Mouse (Mus musculus) forebrain, embryonic 14.5 days (tissue): ENCODE measurements around the gene Itih1. TPM values are rescaled to one million over a fixed set of nuclear protein-coding genes. Genes with fewer than 3 reads are reported as not detected.

Experiments used
- ATAC-seq: fragments of 200-750 bp; cut with Nextera tagmentation; 2 replicates; pipeline ENCODE4 v1.8.0; 2017; ENCODE audit warnings: mild to moderate bottlenecking, moderate library complexity
- DNase-seq: peaks from one replicate; pipeline ENCODE4 v3.0.0-alpha.2; 2015; ENCODE audit warnings: low spot score
- H3K27ac ChIP-seq: fragments of 300-500 bp; sonication (generic); 2 replicates; pipeline ENCODE4 v1.5.1; 2014; ENCODE audit warnings: low read depth, mild to moderate bottlenecking, control low read depth, low read length, moderate library complexity
- H3K27me3 ChIP-seq: fragments of 300-500 bp; sonication (generic); replicated peaks from 2 replicates; pipeline ENCODE4 v1.6.1; 2014; ENCODE audit warnings: low read length, control low read depth, mixed read lengths; ENCODE audit not compliant: control insufficient read depth, insufficient read depth
- H3K36me3 ChIP-seq: fragments of 300-500 bp; sonication (generic); 2 replicates; pipeline ENCODE4 v1.6.1; 2014; ENCODE audit warnings: low read length, control low read depth; ENCODE audit not compliant: control insufficient read depth, insufficient read depth
- H3K4me1 ChIP-seq: fragments of 300-500 bp; sonication (generic); 2 replicates; pipeline ENCODE4 v1.6.1; 2014; ENCODE audit warnings: antibody characterized with exemption, low read length, control low read depth; ENCODE audit not compliant: control insufficient read depth, insufficient read depth
- H3K4me2 ChIP-seq: fragments of 300-500 bp; sonication (generic); 2 replicates; pipeline ENCODE4 v1.6.1; 2014; ENCODE audit warnings: mild to moderate bottlenecking, control low read depth, low read length
- H3K4me3 ChIP-seq: fragments of 300-500 bp; sonication (generic); 2 replicates; pipeline ENCODE4 v1.5.1; 2014; ENCODE audit warnings: low read depth, low read length, control low read depth
- H3K9ac ChIP-seq: fragments of 300-500 bp; sonication (generic); 2 replicates; pipeline ENCODE4 v1.6.1; 2014; ENCODE audit warnings: mild to moderate bottlenecking, low read length, control low read depth, moderate library complexity
- H3K9me3 ChIP-seq: fragments of 300-500 bp; sonication (generic); replicated peaks from 2 replicates; pipeline ENCODE4 v1.6.1; 2016; ENCODE audit warnings: low read length, control low read depth, mixed read lengths; ENCODE audit not compliant: control insufficient read depth
- WGBS: fragments of 180-500 bp; shearing (Covaris S2); extraction: QIAGEN DNeasy Blood & Tissue Kit; methylation state at CpG from one replicate; pipeline ENCODE4 v1.1.7; 2014; 5-methylcytosine and 5-hydroxymethylcytosine counted together
- polyA plus RNA-seq: library from polyadenylated mRNA; unstranded; fragments of >200 nt; fragmentation: Nextera tagmentation; extraction: Ambion mirVana; gene quantifications from 2 replicates; pipeline ENCODE4 v1.2.1, GENCODE M21; 2014

Gene Itih1
- not detected in 2 replicates for polyA plus RNA-seq

DNA sequence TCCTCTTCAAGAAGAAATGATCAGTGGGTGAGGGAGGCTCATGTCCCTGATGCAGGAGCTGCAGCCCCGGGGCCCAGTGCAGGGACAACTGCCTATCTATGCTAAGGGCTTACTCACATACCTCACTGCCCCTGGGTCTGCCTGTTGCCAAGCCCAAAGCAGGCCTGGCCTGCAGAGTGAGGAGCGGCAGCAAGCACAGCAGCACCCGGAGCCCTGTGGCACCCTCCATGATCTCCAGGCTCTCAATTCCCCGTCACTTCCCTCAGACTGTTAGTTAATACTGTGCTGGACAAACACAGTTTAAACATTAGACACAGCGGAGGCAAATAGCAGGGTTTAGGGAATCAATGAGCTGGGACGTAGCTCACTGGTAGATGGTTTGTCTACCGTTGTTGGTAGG, at the start of gene Itih1:
Itih1 (minus strand) TSS at position 252 of the 400 bp plus-strand sequence.
- no peak for DNase-seq
- no peak within 1 kb of the TSS for H3K9ac ChIP-seq
- no peak within 1 kb of the TSS for H3K27ac ChIP-seq
- H3K4me3 ChIP-seq: no peak within 1 kb of the TSS
- H3K4me2 ChIP-seq: no peak within 1 kb of the TSS
- H3K9me3 ChIP-seq: no peaks in the 10 kb centered on the region
- H3K36me3 ChIP-seq: no peaks in the 10 kb centered on the region
- no peaks in the 10 kb centered on the region for H3K27me3 ChIP-seq
- no peak for ATAC-seq
- no peaks in the 10 kb centered on the region for H3K4me1 ChIP-seq
- WGBS: 85% methylated on average over 7 of the region's 7 CpGs

DNA sequence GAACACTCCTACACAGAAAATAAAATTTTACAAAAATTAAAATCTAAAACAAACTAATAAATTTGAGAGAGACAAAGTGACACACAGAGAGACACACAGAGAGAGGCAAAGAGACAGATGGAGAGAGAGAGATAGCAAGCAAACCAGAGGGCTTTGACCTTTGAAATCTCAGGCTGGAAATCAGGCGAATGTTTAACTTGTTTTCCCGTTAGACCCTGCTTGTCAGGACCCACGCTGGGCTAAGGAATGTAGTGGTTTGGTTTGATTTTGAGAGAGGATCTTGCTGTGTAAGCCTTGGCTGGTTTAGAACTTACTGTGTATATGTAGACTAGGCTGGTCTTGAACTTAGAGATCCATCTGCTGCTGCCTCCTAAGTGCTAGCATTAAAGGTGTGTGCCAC, 33.1 kb upstream of the Itih1 start:
- ATAC-seq (no peak), DNase-seq (no peak)
- H3K36me3 ChIP-seq: peaks cover 26% of the 10 kb centered on the region
- 84% methylated on average over 3 of the region's 3 CpGs for WGBS
- H3K27me3 ChIP-seq: no peaks in the 10 kb centered on the region
- no peak overlapping the region for H3K4me2 ChIP-seq
- no peak overlapping the region for H3K4me3 ChIP-seq
- no peak overlapping the region for H3K9ac ChIP-seq
- H3K27ac ChIP-seq: no peak overlapping the region
- no peaks in the 10 kb centered on the region for H3K4me1 ChIP-seq
- no peaks in the 10 kb centered on the region for H3K9me3 ChIP-seq

GRCm38 (mm10) chr14:30974204-30974603, 31.1 kb upstream of the Itih1 start:
- no peak overlapping the region for H3K4me3 ChIP-seq
- DNase-seq (peak; percentile 47), ATAC-seq (no peak)
- H3K4me2 ChIP-seq: no peak overlapping the region
- no peaks in the 10 kb centered on the region for H3K27me3 ChIP-seq
- H3K4me1 ChIP-seq: no peaks in the 10 kb centered on the region
- H3K9me3 ChIP-seq: no peaks in the 10 kb centered on the region
- WGBS: 53% methylated on average over 6 of the region's 6 CpGs
- H3K9ac ChIP-seq: no peak overlapping the region
- H3K27ac ChIP-seq: peak overlapping the region; percentile 11; the same call in 1 of the 2 replicates
- peaks cover 34% of the 10 kb centered on the region for H3K36me3 ChIP-seq

- H3K9me3 ChIP-seq: no peaks in the 10 kb centered on the region
- no peak overlapping the region for H3K4me3 ChIP-seq
- H3K36me3 ChIP-seq: peaks cover 27% of the 10 kb centered on the region
- no peak overlapping the region for H3K4me2 ChIP-seq
- WGBS: 85% methylated on average over 1 of the region's 1 CpGs
- DNase-seq (no peak), ATAC-seq (no peak)
- H3K9ac ChIP-seq: no peak overlapping the region
- no peak overlapping the region for H3K27ac ChIP-seq
- H3K4me1 ChIP-seq: no peaks in the 10 kb centered on the region
- no peaks in the 10 kb centered on the region for H3K27me3 ChIP-seq
Measured at GRCm38 (mm10) chr14:30960366-30960765, 17.3 kb upstream of the Itih1 start.

DNA sequence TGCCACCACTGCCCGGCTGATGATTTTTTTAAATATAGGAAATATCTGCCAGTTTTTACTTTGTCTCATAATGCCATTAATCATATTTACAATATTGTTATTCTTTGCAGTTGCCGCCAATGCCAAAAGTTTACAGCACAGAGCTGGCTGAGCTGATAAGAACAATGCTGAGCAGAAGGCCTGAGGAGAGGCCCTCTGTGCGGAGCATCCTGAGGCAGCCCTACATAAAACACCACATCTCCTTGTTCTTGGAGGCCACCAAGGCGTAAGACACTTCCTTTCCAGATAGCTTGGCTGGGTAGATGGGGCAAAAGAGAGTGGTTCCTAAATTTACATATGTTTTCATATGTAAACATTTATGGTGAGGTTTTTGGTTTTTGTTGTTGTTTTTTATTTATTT, 15.9 kb upstream of the Itih1 start:
- peaks cover 27% of the 10 kb centered on the region for H3K36me3 ChIP-seq
- WGBS: 95% methylated on average over 4 of the region's 4 CpGs
- no peaks in the 10 kb centered on the region for H3K27me3 ChIP-seq

GRCm38 (mm10) chr14:30958517-30958916, 15.4 kb upstream of the Itih1 start:
- no peak for DNase-seq
- Histone ChIP-seq H3K36me3 (peaks cover 31% of the 10 kb centered on the region), H3K9ac (no peak overlapping the region), H3K4me3 (no peak overlapping the region), H3K27ac (no peak overlapping the region), H3K4me1 (no peaks in the 10 kb centered on the region), H3K4me2 (no peak overlapping the region), H3K9me3 (no peaks in the 10 kb centered on the region), H3K27me3 (no peaks in the 10 kb centered on the region)
- WGBS: 69% methylated on average over 2 of the region's 2 CpGs
- ATAC-seq: no peak

More for the DNA sequence above, 15.9 kb upstream of the Itih1 start:
- H3K4me2 ChIP-seq: no peak overlapping the region
- no peaks in the 10 kb centered on the region for H3K4me1 ChIP-seq
- H3K27ac ChIP-seq: no peak overlapping the region
- no peaks in the 10 kb centered on the region for H3K9me3 ChIP-seq
- DNase-seq (no peak), ATAC-seq (no peak)
- no peak overlapping the region for H3K9ac ChIP-seq
- no peak overlapping the region for H3K4me3 ChIP-seq

DNA sequence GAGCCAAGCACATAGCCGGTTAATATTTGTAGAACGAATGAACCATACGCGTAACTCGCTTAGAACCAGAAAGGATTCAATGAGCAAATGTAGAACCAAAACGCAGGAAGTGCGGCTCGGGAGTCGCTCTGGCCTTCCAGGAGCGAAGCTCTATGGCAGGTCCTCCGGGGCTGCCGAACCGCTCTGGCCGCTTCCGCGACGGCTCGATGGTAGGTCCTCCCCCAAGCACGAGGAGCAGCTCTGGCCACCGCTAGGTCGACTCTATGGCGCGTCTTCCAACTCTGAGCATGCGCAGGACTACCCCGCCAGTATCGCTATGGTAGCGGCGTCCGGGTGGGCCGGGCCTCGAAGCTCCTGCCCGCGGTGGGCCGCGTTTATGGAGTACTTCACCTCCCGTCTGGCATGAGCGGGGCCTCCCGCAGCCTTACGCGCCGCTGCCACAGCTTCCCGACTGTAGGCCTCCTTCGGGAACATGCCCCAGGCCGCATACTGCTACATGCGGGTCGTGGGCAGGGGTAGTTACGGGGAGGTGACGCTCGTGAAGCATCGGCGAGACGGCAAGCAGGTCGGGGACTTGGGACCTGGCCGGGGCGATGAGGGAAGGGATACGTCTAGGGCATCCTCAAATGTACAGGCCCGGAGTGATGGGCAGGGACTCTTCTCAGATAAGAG, 8.2 kb upstream of the Itih1 start, which contains the start of gene Nek4:
Nek4 (plus strand) TSS at position 224 of the 672 bp plus-strand sequence.
- peaks cover 4% of the 10 kb centered on the region; the same call in 1 of the 2 replicates for H3K36me3 ChIP-seq
- H3K27me3 ChIP-seq: no peaks in the 10 kb centered on the region
- peak within 1 kb of the TSS; percentile 74 for H3K4me3 ChIP-seq
- H3K4me1 ChIP-seq: peaks cover 7% of the 10 kb centered on the region
- DNase-seq: peak; percentile 99
- peak within 1 kb of the TSS; percentile 83 for H3K9ac ChIP-seq
- WGBS: 0% methylated on average over 57 of the region's 57 CpGs
- no peaks in the 10 kb centered on the region for H3K9me3 ChIP-seq
- H3K27ac ChIP-seq: peak within 1 kb of the TSS; percentile 55; the same call in 1 of the 2 replicates
- peak; percentile 100 for ATAC-seq
- peak within 1 kb of the TSS; percentile 74 for H3K4me2 ChIP-seq

GRCm38 (mm10) chr14:30949986-30950385, 6.9 kb upstream of the Itih1 start:
- Histone ChIP-seq H3K27me3 (no peaks in the 10 kb centered on the region), H3K27ac (no peak overlapping the region), H3K9me3 (no peaks in the 10 kb centered on the region), H3K4me2 (no peak overlapping the region), H3K36me3 (peaks cover 4% of the 10 kb centered on the region; the same call in 1 of the 2 replicates), H3K9ac (no peak overlapping the region), H3K4me3 (no peak overlapping the region), H3K4me1 (peaks cover 7% of the 10 kb centered on the region)
- ATAC-seq: no peak
- over 99% methylated on average over 10 of the region's 10 CpGs for WGBS
- no peak for DNase-seq

GRCm38 (mm10) chr14:30944745-30945144, 1.7 kb upstream of the Itih1 start:
- ATAC-seq (no peak), DNase-seq (no peak)
- no peak overlapping the region for H3K4me2 ChIP-seq
- H3K9me3 ChIP-seq: no peaks in the 10 kb centered on the region
- no peaks in the 10 kb centered on the region for H3K36me3 ChIP-seq
- H3K4me3 ChIP-seq: no peak overlapping the region
- H3K9ac ChIP-seq: no peak overlapping the region
- 89% methylated on average over 2 of the region's 2 CpGs for WGBS
- H3K27me3 ChIP-seq: no peaks in the 10 kb centered on the region
- no peaks in the 10 kb centered on the region for H3K4me1 ChIP-seq
- no peak overlapping the region for H3K27ac ChIP-seq
